Mouse (Mus musculus) hindbrain, embryonic 11.5 days (tissue): ENCODE results near the gene Ahcyl2. TPM values are rescaled to one million over a fixed set of nuclear protein-coding genes. Genes with fewer than 3 reads are reported as not detected.

Experiments
- ATAC-seq: fragments of 200-750 bp; cut with Nextera tagmentation; 2 replicates; pipeline ENCODE4 v1.8.0; 2017; ENCODE audit warnings: mild to moderate bottlenecking, moderate TSS enrichment, moderate library complexity; ENCODE audit not compliant: low FRiP score
- DNase-seq: peaks from one replicate; pipeline ENCODE4 v3.0.0-alpha.2; 2015; ENCODE audit warnings: low spot score
- H3K27ac ChIP-seq: fragments of 300-500 bp; sonication (generic); 2 replicates; pipeline ENCODE4 v1.5.1; 2014; ENCODE audit warnings: mild to moderate bottlenecking, low read depth, low read length
- H3K27me3 ChIP-seq: fragments of 300-500 bp; sonication (generic); 2 replicates; pipeline ENCODE4 v1.6.1; 2014; ENCODE audit warnings: mild to moderate bottlenecking, low read length, moderate library complexity, mixed read lengths; ENCODE audit not compliant: control insufficient read depth, insufficient read depth
- H3K36me3 ChIP-seq: fragments of 300-500 bp; sonication (generic); 2 replicates; pipeline ENCODE4 v1.6.1; 2014; ENCODE audit warnings: mild to moderate bottlenecking, low read length, moderate library complexity, mixed read lengths; ENCODE audit not compliant: control insufficient read depth, insufficient read depth
- H3K4me1 ChIP-seq: fragments of 300-500 bp; sonication (generic); replicated peaks from 2 replicates; pipeline ENCODE4 v1.6.1; 2014; ENCODE audit warnings: low read length, mixed read lengths; ENCODE audit not compliant: control insufficient read depth, insufficient read depth
- H3K4me2 ChIP-seq: fragments of 300-500 bp; sonication (generic); replicated peaks from 2 replicates; pipeline ENCODE4 v1.6.1; 2014; ENCODE audit warnings: mild to moderate bottlenecking, low read depth, low read length
- H3K4me3 ChIP-seq: fragments of 300-500 bp; sonication (generic); 2 replicates; pipeline ENCODE4 v1.5.1; 2014; ENCODE audit warnings: low read depth, low read length
- H3K9ac ChIP-seq: fragments of 300-500 bp; sonication (generic); 2 replicates; pipeline ENCODE4 v1.6.1; 2014; ENCODE audit warnings: low read depth, low read length
- H3K9me3 ChIP-seq: fragments of 300-500 bp; sonication (generic); 2 replicates; pipeline ENCODE4 v1.6.1; 2016; ENCODE audit warnings: low read length; ENCODE audit not compliant: control insufficient read depth
- WGBS: fragments of 180-500 bp; shearing (Covaris S2); extraction: QIAGEN DNeasy Blood & Tissue Kit; methylation state at CpG from one replicate; pipeline ENCODE4 v1.1.7; 2014; 5-methylcytosine and 5-hydroxymethylcytosine counted together
- polyA plus RNA-seq: library from polyadenylated mRNA; unstranded; fragments of >200 nt; fragmentation: Nextera tagmentation; extraction: Ambion mirVana; gene quantifications from 2 replicates; pipeline ENCODE4 v1.2.1, GENCODE M21; 2014

Gene Ahcyl2
- polyA plus RNA-seq = 14.5 and 17.4 TPM in 2 replicates

- H3K27me3 ChIP-seq = no peaks in the 10 kb centered on the region
- no peaks in the 10 kb centered on the region for H3K4me1 ChIP-seq
- H3K9ac ChIP-seq = peak within 1 kb of the TSS; percentile 82
- H3K27ac ChIP-seq = peak within 1 kb of the TSS; percentile 85
- under 1% methylated on average over 52 of the region's 61 CpGs for WGBS
- no peaks in the 10 kb centered on the region for H3K9me3 ChIP-seq
- no peaks in the 10 kb centered on the region for H3K36me3 ChIP-seq
- peak within 1 kb of the TSS; percentile 88 for H3K4me3 ChIP-seq
- DNase-seq = peak; percentile 89
- peak; percentile 99 for ATAC-seq
- H3K4me2 ChIP-seq = peak within 1 kb of the TSS; percentile 80
Observed at GRCm38 (mm10) chr6:29767813-29768660, at the start of gene Ahcyl2. TSS of gene Ahcyl2 (plus strand) at chr6:29768011.

DNA sequence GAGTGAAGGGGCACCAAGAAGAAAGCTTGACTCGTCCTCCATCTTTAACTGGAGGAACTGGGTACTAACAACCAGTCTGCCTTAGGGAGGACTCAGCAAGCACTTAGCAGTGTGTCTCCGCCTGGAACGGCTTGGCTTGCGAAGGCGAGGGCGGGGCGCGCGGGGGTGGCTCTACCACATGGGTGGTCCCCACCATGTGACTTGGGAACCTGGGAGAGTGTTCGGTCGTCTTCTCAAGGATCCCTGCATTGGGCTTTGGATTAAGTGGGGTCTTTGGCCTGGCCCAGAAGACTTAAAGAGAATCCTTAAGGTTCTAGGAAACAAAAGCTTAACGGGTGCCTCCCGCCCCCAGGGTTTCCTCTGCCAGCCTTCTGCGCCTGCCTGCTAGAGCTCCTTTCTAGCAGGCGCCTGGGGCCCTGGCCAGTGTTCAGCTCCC is 48.9 kb upstream of the Ahcyl2 start:
- Histone ChIP-seq H3K4me1 (no peaks in the 10 kb centered on the region; the same call in 1 of the 2 replicates), H3K9ac (peak overlapping the region; percentile 28), H3K27me3 (0 out of 2 replicates have a peak, but pooled peaks cover 4% of the 10 kb centered on the region), H3K4me2 (peak overlapping the region; percentile 52), H3K9me3 (no peaks in the 10 kb centered on the region), H3K4me3 (peak overlapping the region; percentile 27), H3K27ac (no peak overlapping the region), H3K36me3 (no peaks in the 10 kb centered on the region)
- 4% methylated on average over 15 of the region's 15 CpGs for WGBS
- DNase-seq = peak; percentile 70
- peak; percentile 53; the same call in 1 of the 2 replicates for ATAC-seq

GRCm38 (mm10) chr6:29721890-29722289 is 45.9 kb upstream of the Ahcyl2 start:
- ATAC-seq = no peak
- Histone ChIP-seq H3K27ac (no peak overlapping the region), H3K9me3 (no peaks in the 10 kb centered on the region), H3K9ac (no peak overlapping the region), H3K4me2 (no peak overlapping the region), H3K4me1 (no peaks in the 10 kb centered on the region; the same call in 1 of the 2 replicates), H3K27me3 (0 out of 2 replicates have a peak, but pooled peaks cover 4% of the 10 kb centered on the region), H3K4me3 (no peak overlapping the region), H3K36me3 (no peaks in the 10 kb centered on the region)
- 82% methylated on average over 2 of the region's 2 CpGs for WGBS
- no peak for DNase-seq

DNA sequence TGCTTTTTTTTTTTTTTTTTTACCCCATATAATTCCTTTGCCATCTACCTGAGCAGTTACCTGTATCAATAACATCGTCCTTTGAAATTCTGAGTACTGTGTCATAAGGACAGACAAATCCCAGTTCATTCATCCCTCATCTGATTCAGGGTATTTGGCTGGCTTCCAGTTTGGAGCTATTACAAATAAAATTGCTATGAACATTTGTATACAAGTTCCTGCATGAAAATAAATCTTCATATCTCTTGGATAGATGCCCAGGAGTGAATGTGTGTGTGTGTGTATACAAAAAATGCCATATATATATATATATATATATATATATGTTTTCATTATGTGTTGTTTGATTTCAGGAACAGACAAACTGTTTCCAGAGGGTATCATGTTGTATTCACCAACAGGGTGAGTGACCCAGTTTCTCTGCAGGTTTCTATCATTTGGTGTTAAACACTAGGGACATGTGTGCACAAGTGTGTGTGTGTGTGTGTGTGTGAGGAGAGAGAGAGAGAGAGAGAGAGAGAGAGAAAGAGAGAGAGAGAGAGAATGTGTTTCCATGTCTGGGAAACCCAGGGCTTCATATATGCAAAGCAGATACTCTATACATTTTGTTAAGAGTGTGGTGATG is 41.1 kb upstream of the Ahcyl2 start:
- no peak for ATAC-seq
- H3K27ac ChIP-seq = no peak overlapping the region
- H3K27me3 ChIP-seq = no peaks in the 10 kb centered on the region
- no peaks in the 10 kb centered on the region for H3K9me3 ChIP-seq
- no peaks in the 10 kb centered on the region for H3K4me1 ChIP-seq
- H3K36me3 ChIP-seq = no peaks in the 10 kb centered on the region
- no peak overlapping the region for H3K9ac ChIP-seq
- WGBS = 81% methylated on average over 1 of the region's 1 CpGs
- H3K4me2 ChIP-seq = no peak overlapping the region
- DNase-seq = no peak
- no peak overlapping the region for H3K4me3 ChIP-seq

GRCm38 (mm10) chr6:29728035-29728434 is 39.8 kb upstream of the Ahcyl2 start:
- H3K27ac ChIP-seq = no peak overlapping the region
- no peaks in the 10 kb centered on the region for H3K9me3 ChIP-seq
- ATAC-seq (no peak), DNase-seq (no peak)
- 91% methylated on average over 3 of the region's 3 CpGs for WGBS
- H3K4me3 ChIP-seq = no peak overlapping the region
- H3K4me1 ChIP-seq = no peaks in the 10 kb centered on the region
- no peak overlapping the region for H3K4me2 ChIP-seq
- H3K27me3 ChIP-seq = no peaks in the 10 kb centered on the region
- no peak overlapping the region for H3K9ac ChIP-seq
- H3K36me3 ChIP-seq = no peaks in the 10 kb centered on the region

GRCm38 (mm10) chr6:29729491-29729890 is 38.3 kb upstream of the Ahcyl2 start:
- WGBS = 62% methylated on average over 1 of the region's 1 CpGs
- no peak overlapping the region for H3K9ac ChIP-seq
- H3K9me3 ChIP-seq = no peaks in the 10 kb centered on the region
- H3K36me3 ChIP-seq = no peaks in the 10 kb centered on the region
- ATAC-seq (no peak), DNase-seq (no peak)
- H3K27me3 ChIP-seq = no peaks in the 10 kb centered on the region
- H3K4me3 ChIP-seq = no peak overlapping the region
- no peak overlapping the region for H3K4me2 ChIP-seq
- H3K27ac ChIP-seq = no peak overlapping the region
- H3K4me1 ChIP-seq = no peaks in the 10 kb centered on the region

DNA sequence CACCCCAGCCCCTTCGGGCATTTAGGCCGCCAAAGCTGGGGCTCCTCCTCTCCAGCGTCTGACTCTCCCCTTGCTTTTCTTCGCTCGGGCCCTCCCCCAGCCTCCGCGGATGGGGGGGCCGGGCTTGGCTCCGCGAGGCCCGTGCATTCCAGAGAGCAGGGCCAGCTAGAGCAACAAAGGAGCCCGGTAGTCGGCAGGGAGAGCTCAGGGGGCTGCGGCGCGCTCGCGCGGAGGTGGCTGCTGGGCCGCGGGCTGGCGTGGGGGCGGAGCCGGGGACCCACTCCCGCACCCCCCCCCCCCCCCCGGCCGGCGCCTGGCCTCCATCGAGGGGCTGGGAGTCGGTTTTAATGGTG is 32.5 kb upstream of the Ahcyl2 start, which contains the start of gene Smo:
Smo (plus strand) TSS at position 168 of the 353 bp plus-strand sequence.
- Histone ChIP-seq H3K4me1 (no peaks in the 10 kb centered on the region), H3K27ac (peak within 1 kb of the TSS; percentile 82), H3K36me3 (no peaks in the 10 kb centered on the region), H3K9me3 (no peaks in the 10 kb centered on the region), H3K4me3 (peak within 1 kb of the TSS; percentile 72), H3K27me3 (no peaks in the 10 kb centered on the region), H3K9ac (peak within 1 kb of the TSS; percentile 91), H3K4me2 (peak within 1 kb of the TSS; percentile 72)
- DNase-seq (peak; percentile 88), ATAC-seq (peak; percentile 96)
- 0% methylated on average over 19 of the region's 30 CpGs for WGBS

DNA sequence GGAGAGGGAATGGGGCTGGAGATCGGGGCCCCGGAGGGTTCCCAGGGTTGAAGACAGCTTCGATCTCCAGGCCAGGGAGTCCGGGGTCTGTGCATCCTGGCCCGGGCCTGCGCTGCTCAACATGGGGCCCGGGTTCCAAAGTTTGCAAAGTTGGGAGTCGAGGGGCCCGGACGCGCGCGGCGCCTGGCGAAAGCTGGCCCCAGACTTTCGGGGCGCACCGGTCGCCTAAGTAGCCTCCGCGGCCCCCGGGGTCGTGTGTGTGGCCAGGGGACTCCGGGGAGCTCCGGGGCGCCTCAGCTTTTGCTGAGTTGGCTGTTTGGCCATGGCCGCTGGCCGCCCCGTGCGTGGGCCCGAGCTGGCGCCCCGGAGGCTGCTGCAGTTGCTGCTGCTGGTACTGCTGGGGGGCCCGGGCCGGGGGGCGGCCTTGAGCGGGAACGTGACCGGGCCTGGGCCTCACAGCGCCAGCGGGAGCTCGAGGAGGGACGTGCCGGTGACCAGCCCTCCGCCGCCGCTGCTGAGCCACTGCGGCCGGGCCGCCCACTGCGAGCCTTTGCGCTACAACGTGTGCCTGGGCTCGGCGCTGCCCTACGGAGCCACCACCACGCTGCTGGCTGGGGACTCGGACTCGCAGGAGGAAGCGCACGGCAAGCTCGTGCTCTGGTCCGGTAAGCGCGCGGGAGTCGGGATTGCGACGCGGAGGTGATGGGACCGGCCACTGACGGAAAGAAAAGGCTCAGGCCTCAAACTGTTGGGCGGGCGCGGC is 31.9 kb upstream of the Ahcyl2 start:
- peak overlapping the region; percentile 72 for H3K4me3 ChIP-seq
- ATAC-seq (peak; percentile 88), DNase-seq (peak; percentile 80)
- H3K4me1 ChIP-seq = no peaks in the 10 kb centered on the region
- no peaks in the 10 kb centered on the region for H3K27me3 ChIP-seq
- peak overlapping the region; percentile 91 for H3K9ac ChIP-seq
- peak overlapping the region; percentile 82 for H3K27ac ChIP-seq
- peak overlapping the region; percentile 72 for H3K4me2 ChIP-seq
- H3K36me3 ChIP-seq = no peaks in the 10 kb centered on the region
- H3K9me3 ChIP-seq = no peaks in the 10 kb centered on the region
- WGBS = under 1% methylated on average over 72 of the region's 75 CpGs
